Mouse (Mus musculus): ENCODE measurements around the gene Isx. TPM values are rescaled to one million over a fixed set of nuclear protein-coding genes. Genes with fewer than 3 reads are reported as not detected.

The Isx gene
- polyA plus RNA-seq, 1 experiment from 2014 or later, result not detected

Other genes starting within 250 kb of the Isx start
- gene Hmgxb4, start 120.2 kb downstream of the Isx start, polyA plus RNA-seq (2014; fragmentation: Nextera tagmentation; extraction: Ambion mirVana), result 52.5 and 54.5 TPM in 2 replicates
- 23.1 and 25.3 TPM in 2 replicates for gene Tom1, start 160.5 kb downstream of the Isx start, polyA plus RNA-seq (2014; fragmentation: Nextera tagmentation; extraction: Ambion mirVana)
- gene Hmox1, start 220.4 kb downstream of the Isx start, polyA plus RNA-seq (2014; fragmentation: Nextera tagmentation; extraction: Ambion mirVana), result 9.1 and 9.6 TPM in 2 replicates
- 249 and 272 TPM in 2 replicates for gene Mcm5, start 236.4 kb downstream of the Isx start, polyA plus RNA-seq (2014; fragmentation: Nextera tagmentation; extraction: Ambion mirVana)